Comparison of ENCODE assay signal across 13 mouse cellular contexts in the genomic region with DNA sequence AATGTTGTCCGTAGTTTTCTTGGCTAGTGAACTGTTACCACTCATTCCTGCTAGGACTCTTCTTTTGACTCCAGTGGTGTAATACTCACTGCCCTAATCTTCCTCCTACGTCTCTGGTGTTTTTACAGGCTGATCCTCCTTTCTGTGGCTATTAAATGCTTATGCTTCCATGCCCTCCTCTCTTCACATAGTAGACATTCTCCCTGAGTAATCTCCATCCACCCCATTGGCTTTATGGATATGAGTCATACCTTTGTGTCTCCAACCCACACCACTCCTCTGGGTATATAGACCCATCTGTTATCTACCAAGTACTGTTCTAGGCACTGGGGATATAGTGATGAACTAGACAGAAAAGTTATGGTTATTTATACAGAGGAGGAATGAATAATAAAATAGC. TPM values are rescaled to one million over a fixed set of nuclear protein-coding genes. Genes with fewer than 3 reads are reported as not detected.
"Had no signal": no experiment of that assay in that cellular context is flagged by ENCODE, and none has a peak within 500 bp of the region (broad histone marks: within the 10 kb centered on the region; RNA-seq: fewer than 3 reads in every experiment).

No protein-coding gene starts in this region.

- H3K9me3 ChIP-seq: kidney, embryonic 15.5 days; limb, embryonic 15.5 days; liver, embryonic 12.5 days; megakaryocyte, embryonic 14.5 days; midbrain, embryonic 12.5 days had no signal

- H3K4me3 ChIP-seq: kidney, embryonic 15.5 days; layer of hippocampus, adult 2 months; limb, embryonic 15.5 days; liver, embryonic 12.5 days; megakaryocyte, embryonic 14.5 days; midbrain, embryonic 12.5 days had no signal

- H3K27me3 ChIP-seq: kidney, embryonic 15.5 days; limb, embryonic 15.5 days; liver, embryonic 12.5 days; megakaryocyte, embryonic 14.5 days; midbrain, embryonic 12.5 days had no signal

- DNase-seq: kidney, adult 2 months; kidney, postnatal 25 days; lung, embryonic 14.5 days; lung, postnatal 10 days; thymus, postnatal 4 days had no signal

- H3K9ac ChIP-seq: kidney, embryonic 15.5 days; limb, embryonic 15.5 days; liver, embryonic 12.5 days; lung, embryonic 14.5 days; midbrain, embryonic 12.5 days had no signal

- H3K36me3 ChIP-seq: limb, embryonic 15.5 days; liver, embryonic 12.5 days; midbrain, embryonic 12.5 days had no signal

- H3K27ac ChIP-seq: kidney, embryonic 15.5 days; layer of hippocampus, adult 2 months; limb, embryonic 15.5 days; liver, embryonic 12.5 days; macrophage; midbrain, embryonic 12.5 days; stomach, postnatal 0 days had no signal

RNA-seq across cellular contexts. Expression of a gene that starts 56.1 kb away (rescaled TPM):
- polyA plus RNA-seq: liver, embryonic 12.5 days; macrophage had no signal
